Mouse (Mus musculus) frontal cortex, postnatal 36 days (tissue): Measurements from ENCODE around the gene Olfr478.
"Not testable (repeated sequence)": the region's sequence is repeated elsewhere in the genome, so short reads cannot be mapped to it uniquely, and the experiment has no call there.

Experiments used
- DNase-seq, 2 experiments: peaks; one replicate each; pipeline ENCODE4 v3.0.0; 2022; ENCODE audit warnings: low spot score in 2 of 2

Olfr478 gene

DNA sequence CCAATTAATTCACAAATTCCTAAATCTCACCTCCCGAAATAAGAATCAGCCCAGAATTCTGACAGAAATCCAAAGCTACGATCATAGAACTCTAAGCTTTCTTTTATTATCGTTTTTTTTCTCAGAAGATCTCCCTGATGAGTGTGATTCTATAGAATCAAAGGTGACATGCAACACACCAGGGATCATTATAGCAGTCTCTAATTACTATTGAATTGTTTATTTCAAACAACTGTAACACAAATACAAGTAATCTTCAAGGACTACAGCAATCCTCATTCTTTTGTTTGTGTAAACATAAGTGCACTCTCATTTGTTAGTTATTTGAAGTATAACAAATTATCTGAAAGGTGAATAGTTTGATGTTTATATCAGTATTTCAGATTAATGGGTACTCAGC is at the start of gene Olfr478:
Olfr478 (minus strand) TSS at position 101 of the 400 bp plus-strand sequence.
- no peak for DNase-seq

DNA sequence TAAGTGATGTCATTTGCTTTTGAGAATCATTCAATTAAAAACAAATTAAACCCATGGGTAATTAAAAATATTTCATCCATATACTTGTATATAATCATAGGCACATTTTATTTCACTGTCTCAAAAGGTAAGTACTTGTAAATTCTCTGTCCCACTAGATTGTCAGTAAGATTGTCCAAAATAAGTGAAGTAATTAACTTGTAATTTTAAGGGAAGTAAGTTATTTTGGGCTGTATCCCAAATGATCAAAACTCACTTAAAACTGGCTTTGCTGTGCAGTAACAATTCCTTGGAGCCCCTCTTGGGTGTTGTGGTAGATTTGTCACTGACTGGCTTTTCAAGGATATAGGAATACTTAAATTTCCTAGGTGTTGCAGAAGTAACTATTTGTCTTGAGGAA is 45.8 kb upstream of the Olfr478 start, which contains the start of gene Olfr481:
Olfr481 (plus strand) TSS at position 301 of the 400 bp plus-strand sequence.
- no peak for DNase-seq

DNA sequence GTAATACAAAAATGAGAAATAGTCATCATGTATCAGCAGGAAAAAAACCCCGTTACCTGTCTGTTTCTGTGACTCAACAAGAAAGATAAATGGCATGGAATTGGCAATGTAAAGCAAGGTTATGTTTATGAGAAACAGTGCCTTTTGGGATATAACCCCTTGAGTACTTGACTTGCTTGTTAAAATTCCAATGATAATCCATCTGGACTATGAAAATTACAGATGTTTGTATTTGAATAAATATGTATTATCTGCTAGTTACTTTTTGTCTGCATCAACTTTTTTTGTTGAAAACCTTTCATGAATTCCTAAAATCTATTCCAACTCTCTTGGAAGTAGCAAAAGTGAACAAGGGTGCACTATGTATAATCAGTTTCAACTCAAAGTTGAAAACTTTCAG is 33.5 kb upstream of the Olfr478 start, which contains the start of gene Olfr480:
Olfr480 (minus strand) TSS at position 101 of the 400 bp plus-strand sequence.
- no peak for DNase-seq

DNA sequence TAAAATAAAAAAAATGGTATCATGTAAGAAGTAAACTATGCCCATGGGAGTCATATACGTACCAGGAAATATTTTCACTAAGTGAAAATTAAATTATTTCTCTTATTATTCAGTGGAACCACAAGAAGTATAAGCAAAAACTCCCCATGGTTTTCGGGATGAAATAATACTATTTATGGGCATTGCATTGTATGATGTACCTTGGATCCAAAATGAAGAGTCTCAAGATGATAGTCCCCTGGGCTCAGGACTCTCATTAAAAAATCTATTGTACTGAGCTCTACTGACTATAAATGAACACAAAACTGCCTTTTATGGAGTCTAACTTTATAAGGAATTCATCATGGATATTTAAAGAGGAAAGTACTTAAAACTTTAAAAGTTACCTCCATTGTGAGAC is 16.6 kb upstream of the Olfr478 start, which contains the start of gene Olfr479:
Olfr479 (plus strand) TSS at position 301 of the 400 bp plus-strand sequence.
- DNase-seq = no peak

DNA sequence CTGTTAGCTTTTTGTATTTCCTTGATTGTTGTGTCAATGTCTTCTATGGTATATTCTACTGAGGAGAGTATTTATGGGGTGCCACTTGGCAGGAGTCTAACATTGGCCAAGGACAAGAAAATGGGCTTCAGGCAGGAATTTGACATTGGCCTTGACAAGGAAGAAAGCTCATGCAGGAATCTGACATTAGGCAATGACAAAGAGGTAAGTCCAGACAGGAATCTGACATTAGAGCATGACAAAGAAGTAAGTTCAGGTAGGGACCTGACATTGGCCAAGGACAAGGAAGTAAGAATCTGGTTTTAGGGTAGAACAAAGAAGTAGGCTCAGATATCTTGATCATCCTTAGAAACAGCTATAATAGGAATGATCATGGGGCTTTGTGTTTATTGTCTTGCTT is 19.5 kb downstream of the Olfr478 start:
- DNase-seq = not testable (repeated sequence)

DNA sequence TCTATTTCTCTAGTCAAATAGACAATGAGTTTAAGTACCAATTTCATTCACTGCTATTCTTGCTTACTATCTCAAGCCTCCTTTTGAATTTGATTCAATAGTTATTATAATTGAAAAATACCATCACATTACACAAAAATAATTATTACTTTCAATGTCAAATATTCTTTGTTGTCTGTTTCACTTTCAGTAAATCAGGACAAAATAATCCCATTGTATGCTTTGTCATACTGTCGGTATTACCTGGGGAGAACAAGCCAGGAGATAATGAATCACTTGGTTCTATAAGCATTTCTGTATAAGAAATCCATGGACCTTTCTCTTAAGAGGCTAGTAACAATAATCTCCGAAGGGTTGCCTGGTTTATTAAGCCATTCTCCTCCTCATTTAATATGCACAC is 47.4 kb downstream of the Olfr478 start, which contains the start of gene Olfr477:
Olfr477 (plus strand) TSS at position 301 of the 400 bp plus-strand sequence.
- no peak for DNase-seq
